Mouse (Mus musculus) spleen, adult 2 months (tissue): Measurements from ENCODE around the gene Zfp775. TPM values are rescaled to one million over a fixed set of nuclear protein-coding genes. Genes with fewer than 3 reads are reported as not detected.
"Not testable (repeated sequence)": the region's sequence is repeated elsewhere in the genome, so short reads cannot be mapped to it uniquely, and the experiment has no call there.

Experiments
- DNase-seq, 2 experiments: peaks; one replicate each; pipeline versions ENCODE4 v3.0.0 to v3.0.0-alpha.2; 2012 to 2021; ENCODE audit warnings: low spot score in 2 of 2, low read depth in 1 of 2
- H3K27ac ChIP-seq: fragments of 200-500 bp; 2 replicates; pipeline ENCODE4 v1.5.1; 2012; ENCODE audit warnings: low read length, inconsistent platforms; ENCODE audit not compliant: insufficient read depth
- H3K27me3 ChIP-seq: fragments of 200-500 bp; 2 replicates; pipeline ENCODE4 v1.6.1; 2012; ENCODE audit warnings: mild to moderate bottlenecking, moderate library complexity, low read length, inconsistent platforms; ENCODE audit not compliant: control insufficient read depth, insufficient read depth
- H3K36me3 ChIP-seq: fragments of 200-500 bp; 2 replicates; pipeline ENCODE4 v1.6.1; 2012; ENCODE audit warnings: mild to moderate bottlenecking, low read length, inconsistent platforms; ENCODE audit not compliant: control insufficient read depth, insufficient read depth
- H3K4me1 ChIP-seq: fragments of 200-500 bp; 2 replicates; pipeline ENCODE4 v1.6.1; 2011; ENCODE audit warnings: inconsistent platforms; ENCODE audit not compliant: control insufficient read depth, insufficient read depth, insufficient read length
- H3K4me3 ChIP-seq: fragments of 200-500 bp; 2 replicates; pipeline ENCODE4 v1.5.1; 2011; ENCODE audit warnings: mild to moderate bottlenecking, inconsistent platforms; ENCODE audit not compliant: insufficient read depth, insufficient read length; ENCODE audit errors: extremely low read depth
- CTCF ChIP-seq: fragments of 200-500 bp; IDR thresholded peaks from 2 replicates; pipeline ENCODE4 v1.5.1; 2011; ENCODE audit warnings: mild to moderate bottlenecking, inconsistent platforms; ENCODE audit not compliant: insufficient read depth, insufficient read length, insufficient replicate concordance; ENCODE audit errors: extremely low read depth
- POLR2A ChIP-seq: fragments of 200-500 bp; IDR thresholded peaks from 2 replicates; pipeline ENCODE4 v1.6.1; 2011; ENCODE audit warnings: low read depth, low read length, inconsistent platforms
- WGBS: fragments of 180-500 bp; shearing (Covaris S2); methylation state at CpG from one replicate; pipeline ENCODE4 v1.1.7; 2018; 5-methylcytosine and 5-hydroxymethylcytosine counted together
- polyA plus RNA-seq: library from polyadenylated mRNA; depleted of rRNA; stranded (reverse); fragments of >200 nt; gene quantifications from 2 replicates; pipeline ENCODE4 v1.2.3, GENCODE M21; 2012

Gene Zfp775
- polyA plus RNA-seq, 1 experiment, result 3.6 TPM

DNA sequence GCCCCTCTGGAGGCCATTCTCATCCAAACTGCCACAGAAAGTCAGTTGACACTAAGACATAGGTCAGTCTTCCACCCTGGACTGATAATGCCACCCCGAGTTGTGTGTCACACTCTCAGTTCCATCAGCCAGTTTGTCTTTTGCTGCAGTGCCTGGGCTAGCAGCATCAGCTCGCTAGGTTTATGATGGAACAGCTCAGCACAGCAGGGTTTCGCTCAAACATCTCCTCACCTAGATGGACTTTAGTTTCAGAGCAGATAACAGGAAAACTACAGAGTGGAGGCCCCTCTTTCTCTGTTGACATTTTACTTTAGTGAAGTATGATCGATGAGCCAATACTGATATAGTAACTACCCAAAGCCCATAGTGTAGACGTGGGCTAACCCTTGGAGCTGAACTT, 12.9 kb downstream of the Zfp775 start:
- H3K27me3 ChIP-seq, result no peaks in the 10 kb centered on the region
- H3K4me3 ChIP-seq, result no peak overlapping the region
- peaks cover 6% of the 10 kb centered on the region for H3K36me3 ChIP-seq
- no peak for DNase-seq
- no peak overlapping the region for H3K27ac ChIP-seq
- no peaks in the 10 kb centered on the region for H3K4me1 ChIP-seq
- WGBS, result 93% methylated on average over 5 of the region's 5 CpGs
- TF ChIP-seq POLR2A, result no peak
- TF ChIP-seq CTCF, result no peak

GRCm38 (mm10) chr6:48620031-48620430, 18.2 kb downstream of the Zfp775 start:
- WGBS, result 96% methylated on average over 30 of the region's 30 CpGs
- Histone ChIP-seq H3K36me3 (peaks cover 15% of the 10 kb centered on the region), H3K4me1 (no peaks in the 10 kb centered on the region), H3K27ac (no peak overlapping the region), H3K27me3 (no peaks in the 10 kb centered on the region), H3K4me3 (no peak overlapping the region)
- TF ChIP-seq CTCF (no peak), POLR2A (no peak)
- no peak for DNase-seq

GRCm38 (mm10) chr6:48622186-48622843, 20.5 kb downstream of the Zfp775 start:
- DNase-seq, H3K4me1 ChIP-seq, H3K4me3 ChIP-seq, H3K27ac ChIP-seq, H3K27me3 ChIP-seq: not testable (repeated sequence)
- WGBS, result 86% methylated on average over 8 of the region's 8 CpGs
- peaks cover 15% of the 10 kb centered on the region for H3K36me3 ChIP-seq

DNA sequence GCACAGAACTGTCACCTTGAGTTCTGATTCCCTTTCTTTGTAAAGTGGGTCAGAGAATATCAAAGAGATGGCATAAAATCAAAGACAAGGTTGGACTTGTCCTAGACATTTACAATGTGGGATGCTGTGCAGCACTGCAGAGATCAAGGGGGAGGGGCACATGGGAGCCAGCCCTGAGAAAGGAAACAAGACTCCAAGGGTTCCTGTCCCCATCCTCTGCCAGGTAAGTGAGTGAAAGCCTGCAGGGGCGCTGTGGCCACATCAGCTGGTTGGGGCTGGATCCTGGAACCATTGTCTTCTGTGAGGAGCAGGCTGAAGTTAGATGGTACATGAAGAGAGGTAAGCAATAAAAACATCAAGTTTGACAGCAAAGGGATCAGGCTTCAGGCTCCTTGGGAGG, 21.6 kb downstream of the Zfp775 start:
- no peak overlapping the region for H3K4me3 ChIP-seq
- no peak for DNase-seq
- peaks cover 2% of the 10 kb centered on the region; the same call in 1 of the 2 replicates for H3K4me1 ChIP-seq
- peaks cover 6% of the 10 kb centered on the region for H3K27me3 ChIP-seq
- no peak overlapping the region for H3K27ac ChIP-seq
- 82% methylated on average over 1 of the region's 1 CpGs for WGBS
- TF ChIP-seq CTCF, result no peak
- TF ChIP-seq POLR2A, result no peak
- peaks cover 15% of the 10 kb centered on the region for H3K36me3 ChIP-seq

DNA sequence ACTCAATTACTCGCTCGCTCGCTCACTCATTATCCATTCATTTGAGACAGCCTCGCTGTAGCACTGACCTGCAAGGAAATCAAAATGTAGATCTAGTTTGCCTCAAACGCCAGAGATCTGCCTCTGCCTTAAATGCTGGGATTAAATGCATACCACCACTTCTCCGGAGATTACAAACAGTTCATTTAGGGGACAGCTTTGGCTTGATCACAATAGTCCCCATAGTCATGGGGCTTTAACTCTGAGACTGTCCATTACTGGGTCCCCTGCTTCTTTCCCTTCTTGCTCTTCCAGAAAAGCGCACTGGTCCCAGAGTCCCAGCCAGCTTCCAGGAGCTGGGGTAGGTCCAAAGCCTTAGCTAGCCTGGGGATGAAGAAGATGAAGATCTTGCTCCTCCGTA, 24.6 kb downstream of the Zfp775 start, which contains the start of gene AI854703:
Gene AI854703 (plus strand): TSS at position 301 of the 400 bp plus-strand sequence.
- 86% methylated on average over 8 of the region's 8 CpGs for WGBS
- Histone ChIP-seq H3K27ac (no peak within 1 kb of the TSS), H3K4me1 (peaks cover 12% of the 10 kb centered on the region), H3K36me3 (no peaks in the 10 kb centered on the region), H3K4me3 (peak within 1 kb of the TSS; percentile 51), H3K27me3 (peaks cover 6% of the 10 kb centered on the region)
- no peak for DNase-seq
- TF ChIP-seq POLR2A, result no peak
- TF ChIP-seq CTCF, result no peak

- TF ChIP-seq CTCF (no peak), POLR2A (no peak)
- DNase-seq, result no peak
- H3K4me3 ChIP-seq, result peak overlapping the region; percentile 51
- no peaks in the 10 kb centered on the region for H3K36me3 ChIP-seq
- peaks cover 6% of the 10 kb centered on the region for H3K27me3 ChIP-seq
- 1% methylated on average over 32 of the region's 32 CpGs for WGBS
- H3K4me1 ChIP-seq, result peaks cover 12% of the 10 kb centered on the region
- H3K27ac ChIP-seq, result no peak overlapping the region
Measured at GRCm38 (mm10) chr6:48626984-48627383, 25.1 kb downstream of the Zfp775 start.

DNA sequence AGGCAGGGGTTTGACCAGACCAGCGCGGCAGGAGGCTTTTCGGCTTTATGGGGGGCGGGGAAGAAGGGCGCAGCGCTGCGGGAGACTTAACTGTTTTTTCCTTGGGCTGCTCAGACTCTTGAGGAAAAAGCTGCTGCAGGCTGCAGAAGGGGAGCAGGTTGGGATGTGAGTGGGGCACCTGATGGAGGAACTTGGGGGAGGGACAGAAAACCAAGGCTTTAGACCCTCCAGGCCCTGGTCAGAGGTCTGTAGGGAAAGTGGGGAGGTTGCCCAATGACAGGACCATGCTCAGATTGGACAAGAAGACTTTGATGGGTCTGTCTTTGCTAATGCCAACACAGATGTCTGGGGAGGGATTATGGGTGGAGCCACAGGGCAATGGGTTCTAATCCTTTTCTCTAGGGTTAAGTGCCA, 25.7 kb downstream of the Zfp775 start:
- TF ChIP-seq CTCF, result no peak
- no peak for TF ChIP-seq POLR2A
- H3K27ac ChIP-seq, result no peak overlapping the region
- H3K4me1 ChIP-seq, result peaks cover 12% of the 10 kb centered on the region
- H3K36me3 ChIP-seq, result no peaks in the 10 kb centered on the region
- peak overlapping the region; percentile 51; the same call in 1 of the 2 replicates for H3K4me3 ChIP-seq
- peaks cover 6% of the 10 kb centered on the region for H3K27me3 ChIP-seq
- DNase-seq, result no peak
- WGBS, result 22% methylated on average over 7 of the region's 7 CpGs
